In genomic region chr2:47424910-47425309, GRCm38 (mm10) we compare ENCODE assay signal across 12 mouse cellular contexts.
DNase-seq lines count a peak whose midpoint lies in the region; ATAC-seq lines count a peak whose summit lies in the region.
"Had no signal": no experiment of that assay in that cellular context is flagged by ENCODE, and none has a peak within 500 bp of the region (broad histone marks: within the 10 kb centered on the region; RNA-seq: fewer than 3 reads in every experiment).

No protein-coding gene starts in this region.

- no peaks in the 10 kb centered on the region for H3K27me3 ChIP-seq in midbrain, embryonic 12.5 days
- H3K27me3 ChIP-seq in midbrain, embryonic 10.5 days (ENCODE audit: low read depth, poor library complexity, severe bottlenecking): no peaks in the 10 kb centered on the region

- no peaks in the 10 kb centered on the region for H3K9me3 ChIP-seq in midbrain, embryonic 12.5 days
- no peaks in the 10 kb centered on the region for H3K9me3 ChIP-seq in midbrain, embryonic 10.5 days (replicated peaks)
- H3K9me3 ChIP-seq: G1E had no signal

- H3K4me1 ChIP-seq in midbrain, embryonic 12.5 days: no peaks in the 10 kb centered on the region
- H3K4me1 ChIP-seq in midbrain, embryonic 10.5 days: no peaks in the 10 kb centered on the region

- no peaks in the 10 kb centered on the region for H3K36me3 ChIP-seq in midbrain, embryonic 12.5 days
- H3K36me3 ChIP-seq in midbrain, embryonic 10.5 days: no peaks in the 10 kb centered on the region
- H3K36me3 ChIP-seq: G1E had no signal

- 0 out of 2 replicates have a peak overlapping the region, but pooled peaks have one; percentile 11 for H3K4me2 ChIP-seq in midbrain, embryonic 12.5 days (replicated peaks)
- H3K4me2 ChIP-seq: liver, embryonic 11.5 days had no signal

- DNase-seq in frontal cortex, postnatal 36 days (ENCODE audit: low spot score in 2 of 2): peak; percentile 6 to 22
- DNase-seq in frontal cortex, postnatal 25 days (ENCODE audit: low spot score in 2 of 2): no peak
- DNase-seq in midbrain, embryonic 10.5 days (ENCODE audit: low spot score): no peak
- peak; percentile 0 for DNase-seq in fibroblast of lung, adult 2 months (ENCODE audit: low read depth)
- peak; percentile 4 for DNase-seq in retina, postnatal 7 days (ENCODE audit: low read depth, low spot score)
- no peak for DNase-seq in kidney, postnatal 14 days
- no peak for DNase-seq in T-cell, adult 2 months (ENCODE audit: low spot score)
- DNase-seq: cerebellum, adult 9-11 months; gastrocnemius, postnatal 25 days had no signal

- no peak overlapping the region for H3K27ac ChIP-seq in midbrain, embryonic 12.5 days (replicated peaks)
- H3K27ac ChIP-seq in midbrain, embryonic 10.5 days (replicated peaks): no peak overlapping the region

- 29% methylated on average over 6 of the region's 6 CpGs for WGBS in midbrain, embryonic 12.5 days
- 46% methylated on average over 6 of the region's 6 CpGs for WGBS in midbrain, embryonic 10.5 days

- no peak for ATAC-seq in midbrain, embryonic 12.5 days (ENCODE audit: low FRiP score, low read depth)

- no peak overlapping the region for H3K9ac ChIP-seq in midbrain, embryonic 12.5 days (replicated peaks)

- no peak overlapping the region for H3K4me3 ChIP-seq in midbrain, embryonic 12.5 days
- H3K4me3 ChIP-seq in midbrain, embryonic 10.5 days: no peak overlapping the region

Comparison
In these comparisons a context has a peak if more than half of its experiments do, and no peak if none do; other contexts are left out.
1. DNase-seq: peak in frontal cortex, postnatal 36 days (2 of 2), fibroblast of lung, adult 2 months (single experiment) and retina, postnatal 7 days (single experiment); none in frontal cortex, postnatal 25 days (0 of 2), midbrain, embryonic 10.5 days (single experiment), kidney, postnatal 14 days (single experiment) and T-cell, adult 2 months (single experiment).